Mouse (Mus musculus) lung, adult 2 months (tissue): ENCODE results near the gene Lrrc41.

Experiments used
- CTCF ChIP-seq: fragments of 200-500 bp; IDR thresholded peaks from 2 replicates; pipeline ENCODE4 v1.5.1; 2011; ENCODE audit warnings: mild to moderate bottlenecking, low read length, control low read depth; ENCODE audit not compliant: insufficient read depth
- POLR2A ChIP-seq: fragments of 200-500 bp; IDR thresholded peaks from 2 replicates; pipeline ENCODE4 v1.6.1; 2011; ENCODE audit warnings: low read depth, mild to moderate bottlenecking, control low read depth, low read length, borderline replicate concordance; ENCODE audit errors: extremely low read depth

GRCm38 (mm10) chr4:116096291-116096690 lies 21.2 kb downstream of the Lrrc41 start:
- TF ChIP-seq POLR2A (no peak), CTCF (no peak)
